Mouse (Mus musculus) MEL (cell line): ENCODE results near the gene Slc5a5. TPM values are rescaled to one million over a fixed set of nuclear protein-coding genes. Genes with fewer than 3 reads are reported as not detected.
A peak's percentile ranks its signal among the peaks of the same experiment; 100 is the strongest.

Experiments
- DNase-seq: peaks from one replicate; pipeline ENCODE4 v3.0.0; 2011; ENCODE audit warnings: low read depth, low spot score
- H3K27ac ChIP-seq: 2 replicates; pipeline ENCODE4 v1.5.1; 2012; ENCODE audit warnings: low read depth, mild to moderate bottlenecking, control low read depth, low read length, moderate library complexity; ENCODE audit not compliant: control insufficient read depth
- H3K27me3 ChIP-seq, 2 experiments: fragments of 150-350 bp in 1 of 2; sonication (generic) in 1 of 2; 2 replicates each; pipeline ENCODE4 v1.6.1; 2012; ENCODE audit warnings: low read length in 2 of 2, mild to moderate bottlenecking in 2 of 2, improper control_type of control experiment in 1 of 2, moderate library complexity in 1 of 2; ENCODE audit not compliant: insufficient read depth in 2 of 2, control insufficient read depth in 1 of 2
- H3K36me3 ChIP-seq, 2 experiments: 2 replicates each; pipeline ENCODE4 v1.6.1; 2012 to 2014; ENCODE audit warnings: low read length in 2 of 2, improper control_type of control experiment in 1 of 2, inconsistent platforms in 1 of 2, mild to moderate bottlenecking in 1 of 2; ENCODE audit not compliant: insufficient read depth in 2 of 2, control insufficient read depth in 1 of 2
- H3K4me1 ChIP-seq, 2 experiments: fragments of 150-350 bp in 1 of 2; sonication (generic) in 1 of 2; 2 replicates each; pipeline ENCODE4 v1.6.1; 2012; ENCODE audit warnings: low read length in 2 of 2, improper control_type of control experiment in 1 of 2, mild to moderate bottlenecking in 1 of 2; ENCODE audit not compliant: insufficient read depth in 2 of 2, control insufficient read depth in 1 of 2
- H3K4me3 ChIP-seq, 2 experiments: fragments of 150-350 bp in 1 of 2; sonication (generic) in 1 of 2; 2 replicates each; pipeline ENCODE4 v1.5.1; 2012; ENCODE audit warnings: low read depth in 2 of 2, low read length in 2 of 2, mild to moderate bottlenecking in 2 of 2, moderate library complexity in 2 of 2, control low read depth in 1 of 2, improper control_type of control experiment in 1 of 2; ENCODE audit not compliant: control insufficient read depth in 1 of 2, insufficient read depth in 1 of 2
- H3K79me2 ChIP-seq: 2 replicates; pipeline ENCODE4 v1.6.1; 2012; ENCODE audit warnings: mild to moderate bottlenecking, low read length, moderate library complexity; ENCODE audit not compliant: control insufficient read depth, poor library complexity, insufficient read depth
- H3K9ac ChIP-seq: 2 replicates; pipeline ENCODE4 v1.6.1; 2012; ENCODE audit warnings: low read depth, mild to moderate bottlenecking, control low read depth, low read length, moderate library complexity; ENCODE audit not compliant: control insufficient read depth, poor library complexity, severe bottlenecking
- H3K9me3 ChIP-seq: fragments of 150-350 bp; sonication (generic); replicated peaks from 2 replicates; pipeline ENCODE4 v1.6.1; 2012; ENCODE audit warnings: mild to moderate bottlenecking, low read length, improper control_type of control experiment, moderate library complexity; ENCODE audit not compliant: insufficient read depth
- BHLHE40 ChIP-seq: IDR thresholded peaks from 2 replicates; pipeline ENCODE4 v1.6.1; 2012; ENCODE audit warnings: low read depth, mild to moderate bottlenecking, inconsistent platforms, low read length, improper control_type of control experiment, borderline replicate concordance
- CHD2 ChIP-seq: IDR thresholded peaks from 2 replicates; pipeline ENCODE4 v1.6.1; 2011; ENCODE audit warnings: low read length, improper control_type of control experiment
- ELF1 ChIP-seq: IDR thresholded peaks from 2 replicates; pipeline ENCODE4 v1.6.1; 2014; ENCODE audit warnings: low read depth, mild to moderate bottlenecking, inconsistent platforms, low read length, improper control_type of control experiment, moderate library complexity
- EP300 ChIP-seq, 2 experiments: IDR thresholded peaks; 2 replicates each; pipeline ENCODE4 v1.6.1; 2011; ENCODE audit warnings: improper control_type of control experiment in 2 of 2, low read length in 2 of 2, low read depth in 1 of 2, mild to moderate bottlenecking in 1 of 2
- ETS1 ChIP-seq: IDR thresholded peaks from 2 replicates; pipeline ENCODE4 v1.6.1; 2012; ENCODE audit warnings: low read depth, mild to moderate bottlenecking, inconsistent platforms, low read length, improper control_type of control experiment, moderate library complexity
- GABPA ChIP-seq: IDR thresholded peaks from 2 replicates; pipeline ENCODE4 v1.6.1; 2012; ENCODE audit warnings: low read depth, mild to moderate bottlenecking, inconsistent platforms, low read length, improper control_type of control experiment, moderate library complexity
- GATA1 ChIP-seq: IDR thresholded peaks from 2 replicates; pipeline ENCODE4 v1.6.1; 2011; ENCODE audit warnings: low read depth, low read length, improper control_type of control experiment
- JUND ChIP-seq: IDR thresholded peaks from 2 replicates; pipeline ENCODE4 v1.6.1; 2011; ENCODE audit warnings: low read depth, mild to moderate bottlenecking, improper control_type of control experiment, low read length
- KAT2A ChIP-seq: conservative IDR thresholded peaks from 2 replicates; pipeline ENCODE4 v1.6.1; 2012; ENCODE audit warnings: low read depth, low read length, improper control_type of control experiment, inconsistent platforms
- MXI1 ChIP-seq: IDR thresholded peaks from 2 replicates; pipeline ENCODE4 v1.6.1; 2011; ENCODE audit warnings: mild to moderate bottlenecking, low read depth, low read length, improper control_type of control experiment
- MYB ChIP-seq: IDR thresholded peaks from 2 replicates; pipeline ENCODE4 v1.6.1; 2011; ENCODE audit warnings: mild to moderate bottlenecking, low read depth, low read length, improper control_type of control experiment
- NELFE ChIP-seq: IDR thresholded peaks from 2 replicates; pipeline ENCODE4 v1.6.1; 2011; ENCODE audit warnings: low read depth, low read length, improper control_type of control experiment
- NRF1 ChIP-seq: IDR thresholded peaks from 2 replicates; pipeline ENCODE4 v1.6.1; 2014; ENCODE audit warnings: low read depth, mild to moderate bottlenecking, inconsistent platforms, low read length, improper control_type of control experiment, moderate library complexity; ENCODE audit not compliant: poor library complexity, insufficient read depth, severe bottlenecking
- RAD21 ChIP-seq: IDR thresholded peaks from 2 replicates; pipeline ENCODE4 v1.6.1; 2011; ENCODE audit warnings: mild to moderate bottlenecking, low read depth, low read length, improper control_type of control experiment
- RCOR1 ChIP-seq: IDR thresholded peaks from 2 replicates; pipeline ENCODE4 v1.6.1; 2012; ENCODE audit warnings: low read depth, mild to moderate bottlenecking, inconsistent platforms, low read length, improper control_type of control experiment
- SMC3 ChIP-seq: IDR thresholded peaks from 2 replicates; pipeline ENCODE4 v1.6.1; 2011; ENCODE audit warnings: low read depth, low read length, improper control_type of control experiment
- TBP ChIP-seq: IDR thresholded peaks from 2 replicates; pipeline ENCODE4 v1.8.0; 2011; ENCODE audit warnings: low read depth, low read length, improper control_type of control experiment
- UBTF ChIP-seq: IDR thresholded peaks from 2 replicates; pipeline ENCODE4 v1.6.1; 2012; ENCODE audit warnings: low read depth, mild to moderate bottlenecking, inconsistent platforms, low read length, improper control_type of control experiment, moderate library complexity, borderline replicate concordance; ENCODE audit not compliant: insufficient read depth
- USF2 ChIP-seq, 2 experiments: IDR thresholded peaks; 2 replicates each; pipeline ENCODE4 v1.6.1; 2011 to 2012; ENCODE audit warnings: improper control_type of control experiment in 2 of 2, low read length in 2 of 2, borderline replicate concordance in 1 of 2, inconsistent platforms in 1 of 2, low read depth in 1 of 2, mild to moderate bottlenecking in 1 of 2; ENCODE audit not compliant: insufficient read depth in 1 of 2
- polyA plus RNA-seq, 2 experiments: library from polyadenylated mRNA; stranded (reverse) in 1 of 2; unstranded in 1 of 2; fragments of >175 nt in 1 of 2; fragments of >200 nt in 1 of 2; gene quantifications; 2 replicates each; pipeline versions ENCODE4 v1.2.1 to v1.2.4; 2012; ENCODE audit warnings: low replicate concordance in 2 of 2, low read depth in 1 of 2; ENCODE audit not compliant: insufficient read length in 2 of 2, insufficient read depth in 1 of 2, missing spikeins in 1 of 2
- total RNA-seq: library from RNA; depleted of rRNA; stranded (reverse); fragments of 300-350 nt; gene quantifications from 2 replicates; pipeline ENCODE4 v1.2.3, GENCODE M21; 2012

Gene Slc5a5
- total and polyA plus RNA-seq, 3 experiments = 0.12 to 0.36 TPM; not detected in 1

GRCm38 (mm10) chr8:70853863-70854262, 38.7 kb downstream of the Slc5a5 start:
- no peaks in the 10 kb centered on the region for H3K9me3 ChIP-seq
- no peak overlapping the region for H3K4me3 ChIP-seq
- H3K27ac ChIP-seq = no peak overlapping the region
- TF ChIP-seq GATA1 (no peak), NRF1 (no peak), UBTF (peak; percentile 90; the same call in 1 of the 2 replicates), GABPA (no peak), RCOR1 (peak; percentile 68), TBP (peak; percentile 98)
- no peaks in the 10 kb centered on the region; a peak in 1 of 4 replicates for H3K36me3 ChIP-seq
- peaks cover 0 to 20% of the 10 kb centered on the region in 2 experiments; a peak in 3 of 4 replicates for H3K4me1 ChIP-seq
- no peak overlapping the region for H3K9ac ChIP-seq
- DNase-seq = peak; percentile 81
- no peaks in the 10 kb centered on the region; the same call in 1 of the 2 replicates for H3K79me2 ChIP-seq
- no peaks in the 10 kb centered on the region for H3K27me3 ChIP-seq

GRCm38 (mm10) chr8:70852595-70853231, 39.8 kb downstream of the Slc5a5 start:
- Histone ChIP-seq H3K27me3 (no peaks in the 10 kb centered on the region), H3K9ac (no peak overlapping the region), H3K36me3 (no peaks in the 10 kb centered on the region; a peak in 1 of 4 replicates), H3K4me3 (no peak overlapping the region), H3K27ac (no peak overlapping the region), H3K79me2 (no peaks in the 10 kb centered on the region; the same call in 1 of the 2 replicates), H3K4me1 (peaks cover 0 to 20% of the 10 kb centered on the region in 2 experiments; a peak in 3 of 4 replicates), H3K9me3 (no peaks in the 10 kb centered on the region)
- DNase-seq = no peak
- TF ChIP-seq EP300 (IDR thresholded peaks at IDR 0.05; ENCODE audit: low read depth in 1 of 2, low read length in 2 of 2) = no peak
- no peak for TF ChIP-seq USF2 (IDR thresholded peaks at IDR 0.05; ENCODE audit: borderline replicate concordance in 1 of 2, insufficient read depth in 1 of 2, low read depth in 1 of 2, low read length in 2 of 2)
- no peak for TF ChIP-seq KAT2A
- TF ChIP-seq UBTF = no peak
- no peak for TF ChIP-seq BHLHE40
- TF ChIP-seq MYB = no peak

- no peaks in the 10 kb centered on the region; the same call in 1 of the 2 replicates for H3K79me2 ChIP-seq
- H3K27me3 ChIP-seq = no peaks in the 10 kb centered on the region
- H3K27ac ChIP-seq = no peak overlapping the region
- no peak overlapping the region for H3K4me3 ChIP-seq
- no peaks in the 10 kb centered on the region for H3K36me3 ChIP-seq
- DNase-seq = no peak
- H3K9me3 ChIP-seq = no peaks in the 10 kb centered on the region
- peaks cover 0 to 16% of the 10 kb centered on the region in 2 experiments; a peak in 3 of 4 replicates for H3K4me1 ChIP-seq
- no peak overlapping the region for H3K9ac ChIP-seq
- TF ChIP-seq BHLHE40 (no peak), ETS1 (no peak), JUND (no peak), UBTF (no peak), NELFE (no peak), SMC3 (no peak), CHD2 (no peak), RAD21 (no peak), USF2 (IDR thresholded peaks at IDR 0.05; ENCODE audit: borderline replicate concordance in 1 of 2, insufficient read depth in 1 of 2, low read depth in 1 of 2, low read length in 2 of 2) (no peak), ELF1 (no peak), MXI1 (no peak)
Observed at GRCm38 (mm10) chr8:70851837-70852236, 40.7 kb downstream of the Slc5a5 start.
